Mouse (Mus musculus): ENCODE results near the gene Bin2. TPM values are rescaled to one million over a fixed set of nuclear protein-coding genes. Genes with fewer than 3 reads are reported as not detected.

The Bin2 gene
- polyA plus RNA-seq, 1 experiment from 2014 or later = 3.5 TPM

GRCm38 (mm10) chr15:100666851-100667250 lies 2.5 kb downstream of the Bin2 start:
- H3K4me3 ChIP-seq = no peak overlapping the region
- no peaks in the 10 kb centered on the region for H3K9me3 ChIP-seq
- no peak for ATAC-seq (ENCODE audit: low FRiP score, low read depth)
- 17% methylated on average over 12 of the region's 12 CpGs for WGBS
- H3K4me2 ChIP-seq (replicated peaks) = no peak overlapping the region
- H3K27ac ChIP-seq = no peak overlapping the region
- H3K27me3 ChIP-seq (replicated peaks) = no peaks in the 10 kb centered on the region
- 0 out of 2 replicates have a peak, but pooled peaks cover 6% of the 10 kb centered on the region for H3K4me1 ChIP-seq
- no peak overlapping the region for H3K9ac ChIP-seq
- no peaks in the 10 kb centered on the region for H3K36me3 ChIP-seq

- 3% methylated on average over 7 of the region's 7 CpGs for WGBS
- no peak overlapping the region for H3K4me3 ChIP-seq
- no peaks in the 10 kb centered on the region for H3K27me3 ChIP-seq (replicated peaks)
- ATAC-seq (ENCODE audit: low FRiP score, low read depth) = no peak
- no peaks in the 10 kb centered on the region for H3K36me3 ChIP-seq
- no peak overlapping the region for H3K4me2 ChIP-seq (replicated peaks)
- H3K9ac ChIP-seq = no peak overlapping the region
- H3K27ac ChIP-seq = no peak overlapping the region
- 0 out of 2 replicates have a peak, but pooled peaks cover 6% of the 10 kb centered on the region for H3K4me1 ChIP-seq
- H3K9me3 ChIP-seq = no peaks in the 10 kb centered on the region
Measured at GRCm38 (mm10) chr15:100666219-100666696, 3.1 kb downstream of the Bin2 start.

- Histone ChIP-seq H3K27ac (no peak overlapping the region), H3K27me3 (replicated peaks) (no peaks in the 10 kb centered on the region), H3K4me3 (no peak overlapping the region), H3K4me2 (replicated peaks) (no peak overlapping the region), H3K36me3 (no peaks in the 10 kb centered on the region), H3K9ac (no peak overlapping the region), H3K9me3 (no peaks in the 10 kb centered on the region), H3K4me1 (0 out of 2 replicates have a peak, but pooled peaks cover 6% of the 10 kb centered on the region)
- no peak for ATAC-seq (ENCODE audit: low FRiP score, low read depth)
- 31% methylated on average over 9 of the region's 9 CpGs for WGBS
Measured at GRCm38 (mm10) chr15:100665411-100666218, 3.7 kb downstream of the Bin2 start.

- no peak overlapping the region for H3K4me3 ChIP-seq
- WGBS = 76% methylated on average over 9 of the region's 9 CpGs
- H3K36me3 ChIP-seq = no peaks in the 10 kb centered on the region
- H3K4me2 ChIP-seq (replicated peaks) = no peak overlapping the region
- H3K27ac ChIP-seq = no peak overlapping the region
- H3K9ac ChIP-seq = no peak overlapping the region
- no peaks in the 10 kb centered on the region for H3K27me3 ChIP-seq (replicated peaks)
- 0 out of 2 replicates have a peak, but pooled peaks cover 6% of the 10 kb centered on the region for H3K4me1 ChIP-seq
- no peaks in the 10 kb centered on the region for H3K9me3 ChIP-seq
- no peak for ATAC-seq (ENCODE audit: low FRiP score, low read depth)
Measured at GRCm38 (mm10) chr15:100664813-100665274, 4.5 kb downstream of the Bin2 start.

GRCm38 (mm10) chr15:100660805-100661204 lies 8.5 kb downstream of the Bin2 start:
- H3K9me3 ChIP-seq = no peaks in the 10 kb centered on the region
- H3K27me3 ChIP-seq (replicated peaks) = no peaks in the 10 kb centered on the region
- no peak overlapping the region for H3K4me2 ChIP-seq (replicated peaks)
- no peak overlapping the region for H3K9ac ChIP-seq
- H3K4me3 ChIP-seq = no peak overlapping the region
- no peak overlapping the region for H3K27ac ChIP-seq
- 89% methylated on average over 5 of the region's 5 CpGs for WGBS
- H3K36me3 ChIP-seq = no peaks in the 10 kb centered on the region
- no peaks in the 10 kb centered on the region for H3K4me1 ChIP-seq
- ATAC-seq (ENCODE audit: low FRiP score, low read depth) = no peak

GRCm38 (mm10) chr15:100660306-100660705 lies 9.0 kb downstream of the Bin2 start:
- no peak for ATAC-seq (ENCODE audit: low FRiP score, low read depth)
- WGBS = 81% methylated on average over 9 of the region's 9 CpGs

GRCm38 (mm10) chr15:100655201-100655600 lies 14.2 kb downstream of the Bin2 start:
- no peak overlapping the region for H3K4me2 ChIP-seq (replicated peaks)
- no peaks in the 10 kb centered on the region for H3K9me3 ChIP-seq
- no peaks in the 10 kb centered on the region for H3K36me3 ChIP-seq
- H3K27ac ChIP-seq = no peak overlapping the region
- WGBS = 91% methylated on average over 5 of the region's 5 CpGs
- no peak overlapping the region for H3K4me3 ChIP-seq
- no peaks in the 10 kb centered on the region for H3K27me3 ChIP-seq (replicated peaks)
- no peak for ATAC-seq (ENCODE audit: low FRiP score, low read depth)
- no peak overlapping the region for H3K9ac ChIP-seq
- H3K4me1 ChIP-seq = no peaks in the 10 kb centered on the region

More at GRCm38 (mm10) chr15:100660306-100660705, 9.0 kb downstream of the Bin2 start:
- Histone ChIP-seq H3K4me3 (no peak overlapping the region), H3K36me3 (no peaks in the 10 kb centered on the region), H3K4me1 (no peaks in the 10 kb centered on the region), H3K27ac (no peak overlapping the region), H3K27me3 (replicated peaks) (no peaks in the 10 kb centered on the region), H3K9ac (no peak overlapping the region), H3K4me2 (replicated peaks) (no peak overlapping the region), H3K9me3 (no peaks in the 10 kb centered on the region)

- H3K4me2 ChIP-seq (replicated peaks) = no peak overlapping the region
- no peaks in the 10 kb centered on the region for H3K9me3 ChIP-seq
- H3K4me3 ChIP-seq = no peak overlapping the region
- H3K36me3 ChIP-seq = no peaks in the 10 kb centered on the region
- no peaks in the 10 kb centered on the region for H3K27me3 ChIP-seq (replicated peaks)
- no peak overlapping the region for H3K9ac ChIP-seq
- no peaks in the 10 kb centered on the region for H3K4me1 ChIP-seq
- ATAC-seq (ENCODE audit: low FRiP score, low read depth) = no peak
- H3K27ac ChIP-seq = no peak overlapping the region
- 95% methylated on average over 1 of the region's 1 CpGs for WGBS
Measured at GRCm38 (mm10) chr15:100654271-100654670, 15.1 kb downstream of the Bin2 start.

- no peak overlapping the region for H3K9ac ChIP-seq
- H3K27ac ChIP-seq = no peak overlapping the region
- H3K27me3 ChIP-seq (replicated peaks) = no peaks in the 10 kb centered on the region
- H3K9me3 ChIP-seq = no peaks in the 10 kb centered on the region
- H3K4me2 ChIP-seq (replicated peaks) = no peak overlapping the region
- ATAC-seq (ENCODE audit: low FRiP score, low read depth) = no peak
- no peak overlapping the region for H3K4me3 ChIP-seq
- no peaks in the 10 kb centered on the region for H3K36me3 ChIP-seq
- no peaks in the 10 kb centered on the region for H3K4me1 ChIP-seq
- WGBS = 91% methylated on average over 9 of the region's 9 CpGs
Measured at GRCm38 (mm10) chr15:100651610-100652009, 17.7 kb downstream of the Bin2 start.

GRCm38 (mm10) chr15:100650111-100650510 lies 19.2 kb downstream of the Bin2 start:
- no peaks in the 10 kb centered on the region for H3K27me3 ChIP-seq (replicated peaks)
- H3K27ac ChIP-seq = no peak overlapping the region
- no peak overlapping the region for H3K9ac ChIP-seq
- no peaks in the 10 kb centered on the region for H3K9me3 ChIP-seq
- H3K4me2 ChIP-seq (replicated peaks) = no peak overlapping the region
- no peaks in the 10 kb centered on the region for H3K36me3 ChIP-seq
- H3K4me1 ChIP-seq = no peaks in the 10 kb centered on the region
- no peak overlapping the region for H3K4me3 ChIP-seq
- ATAC-seq (ENCODE audit: low FRiP score, low read depth) = no peak
- 85% methylated on average over 10 of the region's 10 CpGs for WGBS

GRCm38 (mm10) chr15:100646161-100646560 lies 23.2 kb downstream of the Bin2 start:
- no peaks in the 10 kb centered on the region for H3K9me3 ChIP-seq
- no peaks in the 10 kb centered on the region for H3K27me3 ChIP-seq (replicated peaks)
- no peak overlapping the region for H3K9ac ChIP-seq
- no peaks in the 10 kb centered on the region for H3K4me1 ChIP-seq
- no peak overlapping the region for H3K4me3 ChIP-seq
- H3K4me2 ChIP-seq (replicated peaks) = no peak overlapping the region
- H3K36me3 ChIP-seq = no peaks in the 10 kb centered on the region
- 83% methylated on average over 6 of the region's 6 CpGs for WGBS
- no peak for ATAC-seq (ENCODE audit: low FRiP score, low read depth)
- no peak overlapping the region for H3K27ac ChIP-seq

- no peaks in the 10 kb centered on the region for H3K36me3 ChIP-seq
- H3K9ac ChIP-seq = no peak overlapping the region
- no peaks in the 10 kb centered on the region for H3K9me3 ChIP-seq
- no peak overlapping the region for H3K4me2 ChIP-seq (replicated peaks)
- H3K4me3 ChIP-seq = no peak overlapping the region
- no peak overlapping the region for H3K27ac ChIP-seq
- peaks cover 16% of the 10 kb centered on the region for H3K27me3 ChIP-seq (replicated peaks)
- H3K4me1 ChIP-seq = no peaks in the 10 kb centered on the region
- no peak for ATAC-seq (ENCODE audit: low FRiP score, low read depth)
- 91% methylated on average over 7 of the region's 7 CpGs for WGBS
Measured at GRCm38 (mm10) chr15:100642451-100642850, 26.9 kb downstream of the Bin2 start.
